Mouse (Mus musculus): ENCODE measurements around the gene Gm42906.

- no peak for TF ChIP-seq POU5F1 (IDR thresholded peaks at IDR 0.05; ENCODE audit: borderline replicate concordance, low read length)
- TF ChIP-seq NANOG (IDR thresholded peaks at IDR 0.05; ENCODE audit: borderline replicate concordance, low read length): no peak
- no peak for TF ChIP-seq CTCF (conservative IDR thresholded peaks at IDR 0.05; ENCODE audit: low read length)
These were observed 405.9 kb downstream of the Gm42906 start for GRCm38 (mm10) chr5:151022026-151022425.
